Mouse (Mus musculus) frontal cortex, postnatal 25 days (tissue): ENCODE measurements around the gene Iba57.

ENCODE experiments used
- DNase-seq, 2 experiments: peaks; one replicate each; pipeline ENCODE4 v3.0.0; 2022; ENCODE audit warnings: low spot score in 2 of 2

Gene Iba57

DNA sequence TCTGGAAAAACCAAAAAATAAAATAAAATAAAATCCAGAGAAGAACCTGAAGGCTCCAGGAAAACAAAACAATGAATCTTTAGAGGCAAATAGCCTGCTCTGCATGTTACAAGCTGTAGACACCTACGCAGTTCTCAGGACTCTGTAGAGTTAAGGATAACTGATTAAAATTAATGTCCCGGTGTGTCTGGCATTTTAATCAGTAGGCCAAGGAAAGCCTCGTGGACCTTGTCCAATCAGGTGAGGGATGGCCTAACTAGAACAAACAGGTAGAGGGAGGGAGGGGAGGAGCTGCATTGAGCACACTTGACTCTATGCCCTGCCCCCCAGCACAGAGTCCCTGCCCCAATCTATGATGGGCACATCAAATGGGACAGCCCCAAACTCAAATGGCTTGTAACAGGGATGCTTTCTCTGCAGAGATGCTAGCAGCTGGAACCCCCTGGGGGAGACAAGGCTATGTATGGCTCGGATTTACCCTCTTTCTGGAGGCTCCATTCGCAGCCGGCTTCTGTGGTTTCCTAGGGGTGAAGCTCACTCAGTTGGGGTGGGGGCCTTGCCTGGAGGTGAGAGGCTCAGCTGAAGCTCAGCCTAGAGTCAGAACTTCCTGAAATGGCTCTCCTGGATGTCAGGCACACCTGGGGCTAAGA lies 10.8 kb upstream of the Iba57 start:
- DNase-seq = no peak

- no peak for DNase-seq
These were observed 7.0 kb upstream of the Iba57 start for GRCm38 (mm10) chr11:59170549-59170948.

- no peak for DNase-seq
These were observed 6.3 kb upstream of the Iba57 start for GRCm38 (mm10) chr11:59169807-59170206.

DNA sequence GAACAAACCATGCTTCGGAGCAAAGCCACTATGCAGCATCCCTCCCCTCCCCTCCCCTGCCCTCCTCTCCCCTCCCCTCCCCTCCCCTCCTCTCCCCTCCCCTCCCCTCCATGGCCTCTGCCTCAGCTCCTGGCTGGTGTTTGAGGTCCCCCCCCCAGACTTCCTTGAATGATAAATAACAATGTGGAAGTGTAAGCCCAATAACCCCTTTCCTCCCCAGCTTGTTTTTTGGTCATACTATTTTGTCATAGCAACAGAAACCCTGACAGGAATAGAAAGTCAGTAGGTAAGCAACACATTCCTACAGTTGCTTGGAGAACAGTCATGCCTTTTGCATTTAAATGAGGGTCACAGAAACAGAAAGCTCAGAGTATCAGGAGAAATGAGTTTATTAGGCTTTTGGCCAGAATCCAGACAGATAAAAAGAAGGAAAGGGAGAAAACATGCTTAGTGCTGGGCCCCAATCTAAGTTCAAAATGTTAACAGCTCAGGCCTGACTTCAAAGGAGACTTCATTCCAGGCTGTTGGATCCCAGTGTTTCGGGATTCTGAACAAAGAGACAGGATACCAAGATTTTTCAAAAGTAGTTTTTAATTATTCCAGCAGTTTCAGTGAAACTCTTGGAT lies 2.2 kb upstream of the Iba57 start:
- DNase-seq = no peak

DNA sequence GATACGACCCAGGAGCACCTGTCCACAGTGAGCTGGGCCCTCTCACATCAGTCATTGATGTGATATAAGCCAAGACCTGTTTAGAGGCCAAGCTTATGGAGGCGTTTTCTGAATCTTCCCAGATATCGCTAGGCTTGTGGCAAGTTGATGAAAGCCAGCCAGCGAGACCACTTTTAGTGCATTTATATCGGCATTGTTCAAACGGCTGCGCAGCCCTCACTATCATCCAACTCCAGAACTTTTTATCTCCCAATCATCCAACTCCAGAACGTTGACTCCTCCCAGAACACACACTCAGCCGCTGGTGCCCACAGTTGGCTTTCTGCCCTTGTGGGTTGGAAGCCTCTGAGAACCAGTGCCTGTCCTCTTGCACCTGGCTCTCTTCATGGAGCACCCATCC lies 845 bp upstream of the Iba57 start:
- no peak for DNase-seq

DNA sequence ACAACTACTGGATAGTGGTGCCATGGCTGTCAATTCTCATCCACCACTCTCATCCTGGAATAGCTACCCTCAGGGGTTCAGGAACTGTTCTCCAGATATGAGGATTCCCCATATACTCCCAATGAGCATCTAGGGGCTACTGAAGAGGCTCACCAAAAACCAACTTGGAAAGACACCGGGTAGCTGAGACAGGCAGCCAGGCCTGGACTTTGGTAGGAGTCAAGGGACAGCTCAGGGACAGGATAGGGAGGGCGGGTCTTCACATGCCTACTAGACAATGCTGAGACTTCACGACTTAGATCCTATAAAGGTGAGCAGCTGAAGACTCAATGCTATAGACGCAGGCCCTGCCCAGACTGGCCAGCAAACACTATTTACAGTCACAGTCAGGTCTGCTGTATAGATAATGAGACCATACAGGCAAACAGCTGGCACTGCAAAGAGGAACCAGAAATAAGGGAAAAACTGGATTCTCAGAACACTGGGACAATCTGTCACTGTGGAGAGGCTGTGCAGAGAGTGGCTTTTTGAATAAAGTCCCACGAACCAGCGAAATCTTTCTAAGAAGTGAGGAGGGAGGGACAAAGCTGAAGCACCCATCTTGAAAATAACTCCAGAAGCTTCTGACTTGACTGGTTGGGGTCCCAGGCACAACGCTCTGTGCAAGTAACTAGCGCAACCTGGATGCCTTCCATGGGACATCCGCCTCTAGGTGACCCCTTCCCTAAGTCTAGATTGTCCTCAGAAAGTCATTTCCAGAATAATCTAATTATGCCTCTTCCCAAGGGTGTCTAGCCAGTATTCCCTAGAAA lies 890 bp downstream of the Iba57 start:
- DNase-seq = no peak

GRCm38 (mm10) chr11:59161398-59161797 lies 2.1 kb downstream of the Iba57 start:
- DNase-seq = no peak

DNA sequence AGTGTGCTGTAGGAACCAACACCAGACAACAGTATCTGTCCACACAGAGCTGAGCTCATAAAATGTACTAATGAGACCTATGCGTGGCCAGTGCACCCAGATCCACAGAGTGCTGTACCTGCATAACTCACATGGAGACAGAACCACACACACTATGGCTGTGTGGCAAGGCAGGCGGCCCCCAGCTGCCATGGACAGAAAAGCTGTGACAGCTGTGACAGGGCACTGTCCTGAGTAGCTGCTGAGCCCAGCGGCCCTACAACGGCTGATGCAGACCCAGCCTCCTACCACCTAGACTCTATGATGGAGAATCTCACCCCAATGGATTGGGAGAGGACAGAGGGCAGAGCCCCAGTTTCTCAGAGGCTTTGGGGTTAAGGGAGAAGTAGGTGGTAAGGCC lies 4.0 kb downstream of the Iba57 start:
- no peak for DNase-seq

- DNase-seq = no peak
These were observed 4.4 kb downstream of the Iba57 start for GRCm38 (mm10) chr11:59159099-59159498.

- DNase-seq = no peak
These were observed 7.6 kb downstream of the Iba57 start for GRCm38 (mm10) chr11:59155900-59156299.

GRCm38 (mm10) chr11:59154220-59154619 lies 9.3 kb downstream of the Iba57 start:
- no peak for DNase-seq

- DNase-seq = no peak
These were observed 11.8 kb downstream of the Iba57 start for GRCm38 (mm10) chr11:59151729-59152128.

GRCm38 (mm10) chr11:59149302-59149701 lies 14.2 kb downstream of the Iba57 start:
- no peak for DNase-seq

GRCm38 (mm10) chr11:59142962-59143361 lies 20.6 kb downstream of the Iba57 start:
- no peak for DNase-seq

DNA sequence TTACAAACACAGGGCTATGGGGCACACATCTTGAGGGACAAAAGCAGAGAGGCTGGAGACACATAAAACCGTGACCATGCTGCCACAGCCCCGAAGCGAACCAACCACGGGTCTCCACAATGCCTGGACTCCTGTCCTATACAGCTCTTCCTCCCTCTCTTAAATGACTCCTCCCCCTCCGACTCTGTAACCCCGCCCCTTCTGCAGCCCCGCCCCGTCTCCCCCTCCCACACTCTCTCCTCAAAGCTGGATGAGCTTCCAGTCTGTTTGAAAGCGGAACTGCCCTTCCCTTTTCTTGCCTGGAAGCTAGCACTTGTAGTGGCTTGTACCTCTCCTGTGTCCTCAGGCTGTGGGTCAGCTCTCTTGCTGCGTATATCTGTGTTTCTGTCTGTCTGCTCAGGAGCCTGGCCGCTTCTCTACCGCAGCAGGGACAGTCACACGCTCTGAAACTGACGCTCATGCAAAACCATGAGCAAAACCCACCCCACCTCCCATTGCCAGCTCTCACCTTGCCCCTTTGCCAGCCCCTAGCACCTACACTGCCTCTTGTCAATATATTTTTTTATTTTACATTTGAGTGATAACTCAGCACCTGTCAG lies 21.7 kb downstream of the Iba57 start:
- no peak for DNase-seq

- DNase-seq = no peak
These were observed 24.7 kb downstream of the Iba57 start for GRCm38 (mm10) chr11:59138537-59139486.

GRCm38 (mm10) chr11:59136994-59137706 lies 26.4 kb downstream of the Iba57 start:
- no peak for DNase-seq

GRCm38 (mm10) chr11:59135904-59136452 lies 27.6 kb downstream of the Iba57 start, which contains the start of gene Obscn:
Obscn (minus strand) TSS chr11:59136402.
- DNase-seq = no peak

DNA sequence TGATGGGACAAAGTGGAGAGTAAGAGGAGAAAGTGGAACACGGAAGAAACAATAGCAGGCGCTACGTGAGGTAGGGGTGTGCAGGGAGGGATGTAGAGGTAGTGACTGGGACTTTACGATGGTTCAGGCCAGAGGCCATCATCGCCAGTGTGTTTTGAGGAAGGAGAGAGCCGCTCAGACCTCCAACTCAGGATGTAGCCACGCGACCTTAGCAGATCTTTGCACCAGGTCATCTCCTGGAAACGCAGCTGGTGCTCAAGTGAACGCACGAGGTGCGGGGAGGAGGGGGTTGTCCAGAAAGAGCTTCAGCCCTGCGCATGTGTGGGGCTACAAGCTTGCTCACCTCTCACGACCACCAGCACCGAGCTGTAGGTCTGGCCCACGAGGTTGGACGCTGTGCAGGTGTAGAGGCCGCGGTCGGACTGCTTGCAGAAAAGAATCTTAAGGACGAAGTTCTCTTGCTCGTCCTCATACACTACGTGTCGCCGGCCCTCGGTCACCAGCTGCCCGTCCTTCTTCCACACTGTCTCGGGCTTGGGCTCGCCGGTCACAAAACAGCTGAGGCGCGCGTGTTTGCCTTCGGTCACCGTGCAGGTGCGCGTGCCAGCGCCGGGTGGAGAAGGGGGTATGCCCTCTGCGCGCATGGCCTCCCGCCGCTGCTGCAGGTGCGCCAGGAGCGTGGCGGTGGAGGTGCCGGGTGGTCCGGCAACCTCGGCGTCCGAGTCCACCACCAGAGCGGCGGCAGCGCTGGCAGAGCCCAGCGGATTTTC lies 28.3 kb downstream of the Iba57 start:
- DNase-seq = no peak
